Mouse (Mus musculus): ENCODE results near the gene Acacb. TPM values are rescaled to one million over a fixed set of nuclear protein-coding genes. Genes with fewer than 3 reads are reported as not detected.

Acacb gene
- polyA plus RNA-seq, 1 experiment from 2014 or later = 0.69 TPM

DNA sequence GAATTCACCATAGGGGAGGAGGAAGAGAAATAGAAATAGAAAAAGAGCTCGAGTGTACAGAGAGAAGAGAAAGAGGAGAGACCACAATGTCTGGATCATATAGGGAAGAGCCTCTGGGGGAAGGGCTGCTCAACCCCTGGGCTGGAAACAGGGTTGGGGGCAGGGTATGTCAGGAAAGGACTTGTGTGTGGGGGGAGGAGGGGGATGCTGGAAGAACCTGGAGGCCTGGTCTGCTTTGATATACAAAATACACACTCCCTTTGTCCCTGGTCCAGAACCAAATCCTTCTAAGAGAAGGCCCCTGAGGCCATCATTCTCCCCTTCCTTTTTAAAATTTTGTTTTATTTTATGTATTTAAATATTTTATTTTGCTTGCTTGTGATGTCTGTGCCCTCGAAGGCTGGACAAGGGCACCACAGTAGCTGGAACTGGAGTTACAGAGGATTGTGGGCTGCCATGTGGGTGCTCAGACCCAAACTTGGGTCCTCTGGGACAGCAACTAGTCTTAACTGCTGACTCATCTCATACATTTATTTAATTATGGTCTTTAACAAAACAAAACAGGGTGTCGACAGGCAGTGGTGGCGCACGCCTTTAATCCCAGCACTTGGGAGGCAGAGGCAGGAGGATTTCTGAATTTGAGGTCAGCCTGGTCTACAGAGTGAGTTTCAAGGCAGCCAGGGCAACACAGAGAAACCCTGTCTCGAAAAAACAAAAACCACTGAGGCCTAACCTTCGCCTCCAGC, 19.7 kb upstream of the Acacb start:
- Histone ChIP-seq H3K27me3 (replicated peaks; ENCODE audit: control insufficient read depth, insufficient read depth, low read length) (no peaks in the 10 kb centered on the region), H3K4me1 (replicated peaks; ENCODE audit: control insufficient read depth, insufficient read depth, low read length) (0 out of 2 replicates have a peak, but pooled peaks cover 3% of the 10 kb centered on the region), H3K36me3 (ENCODE audit: control insufficient read depth, insufficient read depth) (peaks cover 28% of the 10 kb centered on the region), H3K9me3 (ENCODE audit: control insufficient read depth) (no peaks in the 10 kb centered on the region), H3K27ac (ENCODE audit: low read depth, low read length) (no peak overlapping the region), H3K4me2 (replicated peaks; ENCODE audit: low read depth) (no peak overlapping the region; the same call in 1 of the 2 replicates), H3K4me3 (ENCODE audit: low read depth, low read length) (peak overlapping the region; percentile 49; the same call in 1 of the 2 replicates), H3K9ac (ENCODE audit: low read depth, low read length) (no peak overlapping the region)
- no peak for TF ChIP-seq CTCF (IDR thresholded peaks at IDR 0.05; ENCODE audit: low read depth)
- 88% methylated on average over 7 of the region's 7 CpGs for WGBS
- no peak for ATAC-seq

DNA sequence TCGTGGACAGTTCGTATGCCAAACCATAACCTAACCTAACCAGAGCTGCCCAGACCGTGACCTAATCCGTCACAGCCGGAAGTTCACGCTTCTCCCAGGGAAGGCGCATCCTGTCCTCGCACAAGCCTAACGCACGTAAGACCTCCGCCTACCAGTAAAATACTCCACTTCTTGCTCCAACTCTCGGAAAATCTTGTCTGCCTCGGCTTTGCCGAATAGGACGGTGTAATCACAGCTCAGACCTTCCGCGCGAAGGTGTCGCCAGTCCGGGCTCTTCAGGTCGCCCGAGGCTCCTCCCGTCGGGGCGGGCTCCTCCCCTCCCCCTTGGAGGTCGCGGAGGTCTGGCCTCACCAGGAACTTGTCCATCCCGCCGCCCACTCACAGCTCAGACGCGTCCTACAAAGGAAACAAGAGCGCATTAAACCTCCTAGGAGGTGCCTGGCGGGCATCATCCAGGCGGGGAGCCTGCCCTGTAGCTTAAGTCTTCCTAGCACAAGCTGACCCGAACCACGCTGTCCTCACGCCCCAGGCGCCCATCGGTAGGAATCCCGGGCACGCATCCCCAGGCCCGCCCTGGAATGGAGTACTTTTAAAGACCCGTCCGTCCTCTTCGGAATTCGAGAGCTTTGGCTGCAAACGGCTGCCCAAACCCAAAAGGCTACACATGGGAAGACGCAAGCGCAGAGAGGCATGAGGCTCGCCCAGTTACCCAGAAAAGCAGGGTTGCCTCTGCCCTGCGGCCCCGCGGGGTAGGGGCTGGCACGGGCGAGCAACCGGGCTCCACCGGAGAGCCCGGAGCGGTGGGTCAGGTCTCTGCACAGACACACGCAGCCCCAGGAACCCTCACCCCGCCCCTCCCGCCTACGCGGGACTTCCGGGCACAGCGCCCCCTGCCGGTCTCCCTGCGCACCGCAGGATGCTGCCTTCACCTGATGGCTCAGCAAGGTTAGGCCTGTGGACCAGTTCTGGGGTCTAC, 18.7 kb upstream of the Acacb start, which contains the start of gene Alkbh2:
Gene Alkbh2, minus strand, starts transcription at position 845 of the 976 bp plus-strand sequence.
- Histone ChIP-seq H3K9ac (ENCODE audit: low read depth, low read length) (peak within 1 kb of the TSS; percentile 32), H3K27me3 (replicated peaks; ENCODE audit: control insufficient read depth, insufficient read depth, low read length) (no peaks in the 10 kb centered on the region), H3K4me3 (ENCODE audit: low read depth, low read length) (peak within 1 kb of the TSS; percentile 49), H3K36me3 (ENCODE audit: control insufficient read depth, insufficient read depth) (peaks cover 19% of the 10 kb centered on the region; the same call in 1 of the 2 replicates), H3K4me1 (replicated peaks; ENCODE audit: control insufficient read depth, insufficient read depth, low read length) (0 out of 2 replicates have a peak, but pooled peaks cover 3% of the 10 kb centered on the region), H3K27ac (ENCODE audit: low read depth, low read length) (peak within 1 kb of the TSS; percentile 63), H3K9me3 (ENCODE audit: control insufficient read depth) (no peaks in the 10 kb centered on the region), H3K4me2 (replicated peaks; ENCODE audit: low read depth) (peak within 1 kb of the TSS; percentile 92)
- peak; percentile 98 for TF ChIP-seq CTCF (IDR thresholded peaks at IDR 0.05; ENCODE audit: low read depth)
- peak; percentile 20 for ATAC-seq
- 1% methylated on average over 69 of the region's 69 CpGs for WGBS

GRCm38 (mm10) chr5:114129550-114130210, 16.7 kb upstream of the Acacb start:
- H3K27ac ChIP-seq (ENCODE audit: low read depth, low read length) = no peak overlapping the region
- no peak for ATAC-seq
- no peak for TF ChIP-seq CTCF (IDR thresholded peaks at IDR 0.05; ENCODE audit: low read depth)
- H3K4me2 ChIP-seq (replicated peaks; ENCODE audit: low read depth) = peak overlapping the region; percentile 100
- no peaks in the 10 kb centered on the region; the same call in 1 of the 2 replicates for H3K36me3 ChIP-seq (ENCODE audit: control insufficient read depth, insufficient read depth)
- 0 out of 2 replicates have a peak, but pooled peaks cover 3% of the 10 kb centered on the region for H3K4me1 ChIP-seq (replicated peaks; ENCODE audit: control insufficient read depth, insufficient read depth, low read length)
- 78% methylated on average over 15 of the region's 15 CpGs for WGBS
- H3K9ac ChIP-seq (ENCODE audit: low read depth, low read length) = no peak overlapping the region
- H3K4me3 ChIP-seq (ENCODE audit: low read depth, low read length) = peak overlapping the region; percentile 65
- no peaks in the 10 kb centered on the region for H3K27me3 ChIP-seq (replicated peaks; ENCODE audit: control insufficient read depth, insufficient read depth, low read length)
- H3K9me3 ChIP-seq (ENCODE audit: control insufficient read depth) = no peaks in the 10 kb centered on the region

DNA sequence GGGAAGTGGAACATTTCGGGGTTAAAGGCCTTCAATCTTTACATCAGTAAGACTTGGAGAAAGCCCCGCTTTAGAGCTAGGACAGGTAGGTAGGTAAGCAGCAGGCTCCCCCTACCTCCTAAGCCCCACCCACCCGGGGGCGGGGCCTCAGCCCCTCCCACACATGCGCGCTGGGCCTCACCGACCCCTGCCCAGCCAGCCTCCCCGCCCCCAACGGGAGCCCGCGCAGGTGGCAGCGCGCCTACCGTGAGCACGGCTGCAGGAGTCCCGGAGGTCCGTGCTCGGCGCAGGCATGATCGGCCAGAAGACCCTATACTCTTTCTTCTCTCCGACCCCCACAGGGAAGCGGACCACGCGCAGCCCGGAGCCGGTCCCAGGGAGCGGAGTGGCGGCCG, 16.1 kb upstream of the Acacb start, which contains the start of gene Ung:
Gene Ung, plus strand, starts transcription at position 176 of the 395 bp plus-strand sequence.
- Histone ChIP-seq H3K4me2 (replicated peaks; ENCODE audit: low read depth) (peak within 1 kb of the TSS; percentile 100), H3K27me3 (replicated peaks; ENCODE audit: control insufficient read depth, insufficient read depth, low read length) (no peaks in the 10 kb centered on the region), H3K4me1 (replicated peaks; ENCODE audit: control insufficient read depth, insufficient read depth, low read length) (0 out of 2 replicates have a peak, but pooled peaks cover 3% of the 10 kb centered on the region), H3K4me3 (ENCODE audit: low read depth, low read length) (peak within 1 kb of the TSS; percentile 65), H3K27ac (ENCODE audit: low read depth, low read length) (peak within 1 kb of the TSS; percentile 66), H3K9ac (ENCODE audit: low read depth, low read length) (peak within 1 kb of the TSS; percentile 59), H3K36me3 (ENCODE audit: control insufficient read depth, insufficient read depth) (no peaks in the 10 kb centered on the region), H3K9me3 (ENCODE audit: control insufficient read depth) (no peaks in the 10 kb centered on the region)
- no peak for TF ChIP-seq CTCF (IDR thresholded peaks at IDR 0.05; ENCODE audit: low read depth)
- under 1% methylated on average over 29 of the region's 29 CpGs for WGBS
- ATAC-seq = peak; percentile 18

DNA sequence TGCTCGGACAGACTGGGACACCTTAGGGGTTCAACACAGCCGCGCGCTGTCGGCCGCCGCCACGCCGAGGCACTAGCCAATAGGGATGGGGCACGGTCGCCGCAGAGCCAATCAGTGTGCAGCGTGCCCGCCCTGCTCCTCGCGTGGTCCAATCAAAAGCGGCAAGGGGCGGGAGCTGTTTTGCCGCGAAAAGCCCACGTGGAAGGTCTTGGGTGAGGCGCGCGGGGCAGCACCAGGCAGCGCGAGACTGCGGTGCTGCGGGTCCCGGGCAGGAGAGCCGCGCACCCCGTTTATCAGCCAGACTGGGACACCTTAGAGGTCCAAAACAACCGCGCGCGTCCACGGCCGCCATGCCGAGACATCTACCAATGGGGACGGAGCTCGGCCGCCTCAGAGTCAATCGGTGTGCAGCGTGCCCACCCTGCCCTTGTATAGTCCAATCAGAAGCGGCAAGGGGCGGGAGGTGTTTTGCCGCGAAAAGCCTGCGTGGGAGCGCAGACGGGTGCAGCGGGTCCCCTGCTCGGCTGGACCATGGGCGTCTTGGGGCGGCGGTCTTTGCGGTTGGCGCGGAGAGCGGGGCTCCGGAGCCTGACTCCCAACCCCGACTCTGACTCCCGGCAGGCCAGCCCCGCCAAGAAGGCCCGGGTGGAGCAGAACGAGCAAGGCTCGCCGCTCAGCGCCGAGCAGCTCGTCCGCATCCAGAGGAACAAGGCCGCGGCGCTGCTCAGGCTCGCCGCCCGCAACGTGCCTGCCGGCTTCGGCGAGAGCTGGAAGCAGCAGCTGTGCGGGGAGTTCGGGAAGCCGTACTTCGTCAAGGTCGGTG, 15.4 kb upstream of the Acacb start:
- 0 out of 2 replicates have a peak, but pooled peaks cover 3% of the 10 kb centered on the region for H3K4me1 ChIP-seq (replicated peaks; ENCODE audit: control insufficient read depth, insufficient read depth, low read length)
- peak overlapping the region; percentile 65 for H3K4me3 ChIP-seq (ENCODE audit: low read depth, low read length)
- peak overlapping the region; percentile 59 for H3K9ac ChIP-seq (ENCODE audit: low read depth, low read length)
- no peaks in the 10 kb centered on the region for H3K36me3 ChIP-seq (ENCODE audit: control insufficient read depth, insufficient read depth)
- no peaks in the 10 kb centered on the region for H3K9me3 ChIP-seq (ENCODE audit: control insufficient read depth)
- TF ChIP-seq CTCF (IDR thresholded peaks at IDR 0.05; ENCODE audit: low read depth) = no peak
- peak; percentile 96 for ATAC-seq
- under 1% methylated on average over 86 of the region's 87 CpGs for WGBS
- H3K27ac ChIP-seq (ENCODE audit: low read depth, low read length) = peak overlapping the region; percentile 66
- H3K27me3 ChIP-seq (replicated peaks; ENCODE audit: control insufficient read depth, insufficient read depth, low read length) = no peaks in the 10 kb centered on the region
- peak overlapping the region; percentile 100 for H3K4me2 ChIP-seq (replicated peaks; ENCODE audit: low read depth)

All from intestine, postnatal 0 days (tissue).